Mouse (Mus musculus): ENCODE measurements around the gene Meltf.
A peak's percentile ranks its signal among the peaks of the same experiment; 100 is the strongest.
"Not testable (repeated sequence)": the region's sequence is repeated elsewhere in the genome, so short reads cannot be mapped to it uniquely, and the experiment has no call there.

Gene Meltf

DNA sequence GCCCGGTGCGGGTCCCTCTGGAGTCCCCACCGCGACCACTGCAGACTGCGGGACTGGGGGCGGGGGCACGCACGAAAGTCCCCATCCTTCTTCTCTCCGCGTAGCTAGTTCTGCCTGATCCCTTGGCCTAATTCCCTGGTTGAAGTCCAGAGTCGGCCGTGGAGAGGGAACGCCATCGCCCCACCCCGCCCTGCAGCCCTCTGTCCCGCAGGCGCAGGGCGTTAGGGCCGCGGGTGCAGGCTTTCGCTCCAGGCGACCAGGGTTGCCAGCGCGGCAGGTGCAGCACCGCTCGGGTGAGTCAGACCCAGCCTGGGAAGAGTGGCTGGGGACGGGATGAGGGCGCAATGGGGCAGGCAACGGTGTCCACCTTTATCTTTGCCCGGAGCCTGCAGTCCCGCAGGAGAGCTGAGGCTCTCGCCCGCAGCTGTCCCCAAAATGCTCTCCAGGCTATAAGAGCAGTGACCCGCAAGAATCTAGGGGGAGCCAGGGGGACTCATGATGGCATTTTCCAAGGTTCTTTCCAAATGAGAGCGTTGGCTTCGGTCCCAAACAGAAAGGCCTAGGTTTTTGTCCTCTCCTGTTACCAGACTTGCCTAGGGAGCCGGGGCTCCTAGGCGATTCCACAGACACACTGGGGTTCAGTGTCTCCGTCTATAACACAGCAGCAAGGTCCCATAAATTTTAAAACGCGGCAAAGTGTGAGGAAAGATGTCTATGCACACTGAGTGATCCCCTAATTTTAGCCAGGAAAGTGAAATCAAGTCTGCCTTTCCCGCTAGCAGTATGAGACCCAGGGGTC lies 55.3 kb downstream of the Meltf start, which contains the start of gene Pigz:
Gene Pigz, plus strand, starts transcription at position 101 of the 799 bp plus-strand sequence.
- peak in 1 of 2 experiments; percentile 60 for DNase-seq (ENCODE audit: low spot score in 2 of 2)

DNA sequence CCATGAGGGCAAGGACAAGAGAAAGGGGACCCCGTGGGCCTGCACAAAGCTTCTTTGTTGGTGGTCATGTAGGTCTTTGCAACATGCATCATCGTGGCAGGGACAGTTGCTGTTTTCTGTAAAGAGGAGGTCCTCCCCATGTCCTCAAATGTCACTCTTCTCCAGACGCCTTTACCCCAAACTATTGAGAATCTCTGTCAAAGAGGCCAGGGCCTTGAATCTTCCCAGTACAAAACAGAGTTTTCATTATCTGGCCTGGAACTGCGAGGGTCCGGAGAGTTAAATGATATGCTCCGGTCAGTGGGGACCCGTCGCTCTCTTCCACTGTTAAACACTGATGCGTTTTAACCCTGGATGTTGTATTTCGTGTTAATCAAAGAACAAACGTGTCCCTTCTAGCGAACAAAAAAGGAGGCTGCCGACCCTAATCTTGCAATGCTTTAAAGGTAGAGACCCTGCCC lies 56.0 kb downstream of the Meltf start:
- DNase-seq (ENCODE audit: low spot score in 2 of 2): peak in 1 of 2 experiments; percentile 11

DNA sequence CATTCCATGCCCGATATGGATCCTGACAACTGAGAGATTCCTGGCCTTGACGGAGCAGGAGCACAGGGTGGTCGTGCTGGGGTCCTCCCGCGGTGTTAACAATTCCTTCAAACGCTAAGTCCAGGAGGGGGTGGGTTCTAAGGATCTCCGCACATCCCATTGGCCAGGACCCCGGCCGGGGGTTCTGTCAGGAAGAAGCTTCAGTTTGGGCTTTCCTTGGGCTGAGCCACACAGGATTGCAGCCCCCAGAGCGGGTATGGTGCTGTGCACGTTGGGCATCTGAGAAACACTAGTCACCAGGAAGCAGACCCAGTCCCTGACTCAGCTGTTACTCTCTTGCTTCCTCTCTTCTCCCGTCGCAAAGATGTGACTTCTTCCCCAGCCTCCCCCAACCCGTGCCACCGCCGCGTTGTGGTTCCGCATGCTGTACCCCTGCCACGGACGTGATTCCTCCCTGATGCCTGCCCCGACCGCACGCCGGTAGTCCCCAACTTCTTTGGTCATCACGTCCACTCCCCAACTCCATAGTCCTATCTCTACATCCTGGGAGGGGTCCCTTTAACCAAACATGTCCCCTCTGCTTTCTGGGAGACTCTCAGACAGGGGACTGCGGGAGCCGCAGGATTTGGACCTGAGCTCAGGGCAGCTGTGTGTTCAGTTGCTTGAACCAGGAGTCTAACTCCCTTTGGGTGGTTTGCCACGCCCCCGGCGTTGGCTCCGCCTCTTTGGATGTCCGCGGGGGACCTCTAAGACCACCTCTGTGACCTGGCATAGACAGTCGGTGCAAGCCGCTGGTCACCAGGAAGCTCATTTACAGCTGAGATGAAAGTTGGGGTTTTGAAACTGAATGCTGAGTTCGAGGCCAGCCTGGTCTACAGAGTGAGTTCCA lies 56.7 kb downstream of the Meltf start:
- DNase-seq (ENCODE audit: low spot score in 2 of 2): peak in 1 of 2 experiments; percentile 25

GRCm38 (mm10) chr16:31936568-31936967 lies 58.0 kb downstream of the Meltf start:
- DNase-seq (ENCODE audit: low spot score in 2 of 2): no peak

DNA sequence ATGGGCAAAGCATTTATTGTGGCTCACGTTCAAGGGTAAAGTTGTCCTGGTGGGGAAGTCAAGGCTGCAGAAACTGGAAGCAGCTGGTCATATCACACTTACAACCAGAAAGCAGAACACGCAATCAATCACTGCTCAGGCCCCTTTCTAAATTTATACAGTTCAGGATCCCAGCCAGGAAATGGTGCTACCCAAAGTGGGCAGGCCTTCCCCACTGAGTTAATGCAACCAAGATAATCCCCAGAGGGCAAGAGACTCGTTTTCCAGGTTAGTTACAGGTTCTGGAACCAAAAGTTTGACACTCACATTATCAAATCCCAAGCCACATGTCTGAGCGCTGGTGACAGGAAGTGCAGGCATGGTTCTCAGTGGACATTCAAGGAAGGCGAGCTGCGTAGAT lies 60.2 kb downstream of the Meltf start:
- DNase-seq (ENCODE audit: low spot score in 2 of 2): no peak

- DNase-seq (ENCODE audit: low spot score in 2 of 2): no peak
Observed at GRCm38 (mm10) chr16:31940586-31940985, 62.0 kb downstream of the Meltf start.

GRCm38 (mm10) chr16:31943980-31944379 lies 65.4 kb downstream of the Meltf start:
- peak; percentile 66 to 81 for DNase-seq (ENCODE audit: low spot score in 2 of 2)

DNA sequence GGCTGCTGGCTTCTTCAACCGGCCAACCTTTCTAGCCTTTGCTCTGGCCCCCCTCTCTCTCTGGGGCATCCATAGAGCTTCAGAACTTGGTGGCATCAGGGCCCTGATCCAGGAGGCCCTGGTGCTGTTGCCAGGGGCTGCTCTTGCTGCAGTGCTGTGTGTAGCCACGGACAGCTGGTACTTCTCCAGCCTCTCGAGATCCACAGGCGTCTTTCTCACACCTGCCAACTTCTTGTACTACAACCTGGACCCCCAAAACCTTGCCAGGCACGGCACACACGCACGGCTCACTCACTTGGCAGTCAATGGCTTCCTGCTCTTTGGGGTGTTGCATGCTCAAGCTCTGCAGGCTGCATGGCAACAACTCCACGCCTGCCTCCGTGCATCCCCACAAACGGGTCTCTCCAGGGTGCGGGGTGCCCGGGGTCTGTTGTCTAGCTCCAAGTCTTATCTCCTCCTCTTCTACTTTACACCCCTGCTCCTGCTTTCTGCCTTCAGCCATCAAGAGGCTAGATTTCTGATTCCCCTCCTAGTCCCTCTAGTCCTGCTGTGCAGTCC lies 66.2 kb downstream of the Meltf start:
- DNase-seq (ENCODE audit: low spot score in 2 of 2): no peak

DNA sequence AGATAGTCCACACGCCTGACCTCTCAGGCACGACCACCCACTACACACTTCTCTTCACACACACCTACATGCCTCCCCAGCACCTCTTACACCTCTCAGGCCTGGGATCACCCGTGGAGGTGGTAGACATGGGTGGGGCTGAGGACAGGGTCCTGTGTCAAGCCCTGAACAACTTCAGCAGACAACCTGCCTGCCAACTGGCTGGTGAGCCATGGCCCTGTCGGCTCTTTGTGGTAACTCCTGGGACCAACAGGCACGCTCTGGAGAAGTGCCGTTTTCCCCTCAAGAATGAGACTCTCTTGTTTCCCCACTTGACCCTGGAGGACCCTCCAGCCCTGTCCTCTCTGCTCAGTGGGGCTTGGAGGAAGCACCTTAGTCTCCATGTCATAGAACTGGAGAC lies 66.8 kb downstream of the Meltf start:
- DNase-seq (ENCODE audit: low spot score in 2 of 2): no peak

- not testable (repeated sequence) for DNase-seq (ENCODE audit: low spot score in 2 of 2)
Observed at GRCm38 (mm10) chr16:31945986-31946385, 67.4 kb downstream of the Meltf start.

GRCm38 (mm10) chr16:31947333-31947732 lies 68.7 kb downstream of the Meltf start:
- DNase-seq (ENCODE audit: low spot score in 2 of 2): no peak

DNA sequence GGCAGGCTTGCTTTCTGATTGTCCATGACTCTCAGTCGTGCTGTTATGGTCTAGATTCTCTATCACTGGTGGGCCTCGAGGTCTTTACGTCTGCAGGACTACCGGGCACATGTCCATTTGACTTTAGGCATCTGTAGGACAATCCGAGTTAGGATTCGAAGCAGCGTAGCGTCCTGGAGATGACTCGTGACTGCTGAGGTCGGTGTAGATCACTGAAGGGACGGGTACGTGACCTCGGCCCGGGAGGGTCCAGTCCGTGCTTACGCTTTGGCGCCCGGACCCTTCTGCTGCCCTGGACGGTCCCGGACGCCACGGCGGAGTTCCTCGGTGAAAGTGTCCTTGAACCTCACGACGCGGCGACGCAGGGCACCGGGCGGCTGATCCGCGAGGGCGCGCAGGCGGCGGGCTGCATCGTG lies 69.3 kb downstream of the Meltf start:
- no peak for DNase-seq (ENCODE audit: low spot score in 2 of 2)

DNA sequence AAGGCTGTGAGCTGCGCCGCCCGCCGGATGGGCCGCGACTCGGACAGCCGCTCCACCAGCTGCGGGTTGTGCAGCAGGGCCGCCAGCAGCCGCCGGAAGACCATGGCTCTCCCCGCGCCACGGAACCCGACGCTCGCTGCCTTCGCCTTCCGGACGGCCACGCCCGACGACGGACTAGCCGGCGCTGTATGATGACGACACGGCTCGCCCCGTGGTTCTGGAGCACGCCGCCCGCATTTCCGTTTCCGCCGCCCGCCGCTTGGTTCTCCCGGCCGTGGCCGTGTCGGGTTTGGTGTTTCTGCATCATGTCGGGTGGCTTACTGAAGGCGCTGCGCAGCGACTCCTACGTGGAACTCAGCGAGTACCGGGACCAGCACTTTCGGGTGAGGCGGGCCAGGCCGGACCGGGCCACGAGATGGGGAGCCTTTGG lies 69.8 kb downstream of the Meltf start, which contains the start of the genes 0610012G03Rik and Ncbp2:
Gene 0610012G03Rik, minus strand, starts transcription at position 150 of the 430 bp plus-strand sequence.
Gene Ncbp2, plus strand, starts transcription at position 169 of the 430 bp plus-strand sequence.
- DNase-seq (ENCODE audit: low spot score in 2 of 2): peak; percentile 98

Data from cerebellum, postnatal 4 days (tissue).